Mouse (Mus musculus) layer of hippocampus, postnatal 25 days (tissue): Measurements from ENCODE around the gene I830077J02Rik. TPM values are rescaled to one million over a fixed set of nuclear protein-coding genes. Genes with fewer than 3 reads are reported as not detected.
"Not testable (repeated sequence)": the region's sequence is repeated elsewhere in the genome, so short reads cannot be mapped to it uniquely, and the experiment has no call there.

Source experiments
- DNase-seq, 2 experiments: peaks; one replicate each; pipeline ENCODE4 v3.0.0; 2022; ENCODE audit warnings: mixed read lengths in 2 of 2, low spot score in 1 of 2; ENCODE audit errors: extremely low spot score in 1 of 2
- total RNA-seq, 2 experiments: library from RNA; stranded (reverse); gene quantifications; 2 replicates each; pipeline ENCODE4 v1.2.3; 2021

Gene I830077J02Rik
- total RNA-seq, 2 experiments from 2014 or later = 1.1 to 1.2 TPM

DNA sequence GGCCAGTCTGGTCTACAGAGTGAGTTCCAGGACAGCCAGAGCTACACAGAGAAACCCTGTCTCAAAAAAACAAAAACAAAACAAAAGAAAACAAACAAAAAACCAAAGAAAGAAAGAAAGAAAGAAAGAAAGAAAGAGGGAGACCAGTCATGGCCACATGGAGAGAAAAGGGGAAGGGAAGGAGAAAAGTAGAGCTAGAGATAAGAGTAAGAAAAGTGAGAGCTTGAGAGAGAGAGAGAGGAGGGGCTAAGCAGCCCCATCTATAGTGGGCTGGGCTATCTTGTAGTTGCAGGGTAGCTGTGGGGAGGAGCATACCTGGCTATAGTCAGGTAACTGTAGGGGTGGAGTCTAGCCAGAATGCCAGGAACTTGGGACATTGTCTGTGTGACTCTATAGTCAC, 11.7 kb downstream of the I830077J02Rik start:
- not testable (repeated sequence) for DNase-seq

- DNase-seq = no peak
These were observed 14.1 kb downstream of the I830077J02Rik start for GRCm38 (mm10) chr3:105918355-105918745.

GRCm38 (mm10) chr3:105917656-105918354, 14.7 kb downstream of the I830077J02Rik start:
- DNase-seq = no peak

- DNase-seq = not testable (repeated sequence)
These were observed 16.0 kb downstream of the I830077J02Rik start for GRCm38 (mm10) chr3:105916455-105916854.

DNA sequence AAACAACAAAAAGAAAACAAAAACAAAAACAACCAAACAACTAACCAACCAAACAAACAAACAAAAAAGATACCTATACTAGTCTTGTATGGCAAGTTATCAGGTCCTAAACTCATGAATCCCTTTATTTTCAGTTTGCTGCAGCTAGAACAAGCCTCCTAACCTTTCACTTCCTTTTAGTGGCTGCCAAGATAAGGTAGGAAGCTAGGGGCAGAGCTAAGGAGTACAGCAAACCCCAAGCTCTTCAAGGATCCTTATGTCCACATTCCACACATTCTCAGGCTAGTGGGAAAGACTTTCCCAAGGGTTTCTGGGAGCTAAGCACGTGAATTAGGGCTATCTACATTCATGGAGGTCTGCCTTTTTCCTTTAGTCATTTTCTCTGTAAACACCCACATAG, 17.2 kb downstream of the I830077J02Rik start:
- no peak for DNase-seq

- no peak for DNase-seq
These were observed 18.4 kb downstream of the I830077J02Rik start for GRCm38 (mm10) chr3:105913839-105914681.

GRCm38 (mm10) chr3:105912097-105912880, 20.2 kb downstream of the I830077J02Rik start:
- DNase-seq = no peak

- DNase-seq = no peak
These were observed 21.8 kb downstream of the I830077J02Rik start for GRCm38 (mm10) chr3:105910519-105911190.

GRCm38 (mm10) chr3:105908976-105909375, 23.5 kb downstream of the I830077J02Rik start:
- no peak for DNase-seq

- DNase-seq = no peak
These were observed 24.4 kb downstream of the I830077J02Rik start for GRCm38 (mm10) chr3:105907956-105908655.

- no peak for DNase-seq
These were observed 27.7 kb downstream of the I830077J02Rik start for GRCm38 (mm10) chr3:105904721-105905120.

GRCm38 (mm10) chr3:105904213-105904612, 28.3 kb downstream of the I830077J02Rik start:
- no peak for DNase-seq

- no peak for DNase-seq
These were observed 31.0 kb downstream of the I830077J02Rik start for GRCm38 (mm10) chr3:105901468-105901867.

DNA sequence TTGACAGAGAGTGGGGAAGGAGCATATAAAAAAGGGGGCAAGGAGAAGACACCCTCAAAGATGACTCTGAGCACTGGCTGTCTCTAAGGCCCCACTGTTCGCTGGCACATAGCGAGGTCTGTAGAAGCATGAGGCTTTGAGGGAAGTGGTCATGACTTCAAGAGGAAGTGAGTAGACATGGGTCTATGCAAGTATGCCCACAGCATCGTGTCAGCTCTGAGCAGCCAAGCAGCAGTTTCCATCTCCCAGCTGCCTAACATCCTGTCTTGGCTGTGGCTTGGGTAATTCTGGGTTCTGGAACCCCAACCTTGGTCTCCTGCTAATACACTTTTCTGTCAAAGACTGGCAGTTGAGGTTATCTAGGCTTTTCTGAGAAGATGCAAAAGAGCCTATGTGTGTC, 31.7 kb downstream of the I830077J02Rik start:
- DNase-seq = no peak

GRCm38 (mm10) chr3:105900266-105900665, 32.2 kb downstream of the I830077J02Rik start:
- DNase-seq = no peak

- DNase-seq = peak; percentile 79 to 90
These were observed 32.9 kb downstream of the I830077J02Rik start for GRCm38 (mm10) chr3:105899394-105900147.

DNA sequence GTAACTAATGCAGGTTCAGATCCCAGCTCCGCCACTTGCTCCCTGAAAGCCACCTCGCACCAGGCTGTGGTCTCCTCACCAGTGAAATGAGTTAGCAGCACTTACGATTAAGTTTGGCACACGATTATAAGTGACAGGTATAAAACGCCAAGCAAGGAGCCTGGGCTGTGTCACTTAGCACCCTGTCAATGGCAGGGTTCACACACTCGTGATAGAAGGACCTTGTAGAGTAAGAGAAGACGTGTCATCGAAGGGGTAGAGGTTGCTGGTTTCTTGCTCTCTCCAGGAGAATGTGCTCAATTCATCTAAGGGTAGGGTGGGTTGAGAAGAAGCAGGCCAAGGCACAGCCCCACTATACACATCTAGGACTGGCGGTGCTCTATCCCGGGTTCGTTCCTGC, 33.6 kb downstream of the I830077J02Rik start:
- DNase-seq = no peak

GRCm38 (mm10) chr3:105898325-105898724, 34.1 kb downstream of the I830077J02Rik start:
- no peak for DNase-seq

GRCm38 (mm10) chr3:105896811-105897210, 35.7 kb downstream of the I830077J02Rik start:
- no peak for DNase-seq
